Mouse (Mus musculus) megakaryocyte progenitor cell, adult 5-6 weeks (primary cell): Measurements from ENCODE around the gene Trak1. TPM values are rescaled to one million over a fixed set of nuclear protein-coding genes. Genes with fewer than 3 reads are reported as not detected.

ENCODE experiments used
- ATAC-seq: replicated peaks from 2 replicates; pipeline ENCODE4 v1.8.0; 2016; ENCODE audit warnings: mild to moderate bottlenecking, moderate TSS enrichment, inconsistent platforms; ENCODE audit not compliant: poor library complexity
- total RNA-seq, 2 experiments: library from RNA; stranded (forward) in 1 of 2; stranded (reverse) in 1 of 2; fragments of 157-497, 149-512 nt in 1 of 2; fragments of 200-1000 nt in 1 of 2; gene quantifications; 2 replicates each; pipeline versions ENCODE4 v1.2.3 to v1.2.4; 2015 to 2017

The Trak1 gene
- total RNA-seq, 2 experiments from 2014 or later, result 24.0 to 30.2 TPM

- no peak for ATAC-seq
Observed at GRCm38 (mm10) chr9:121388273-121388931, 91.1 kb downstream of the Trak1 start.

GRCm38 (mm10) chr9:121389258-121389657 lies 92.0 kb downstream of the Trak1 start:
- ATAC-seq, result no peak

GRCm38 (mm10) chr9:121391898-121392297 lies 94.6 kb downstream of the Trak1 start:
- peak; percentile 42 for ATAC-seq

GRCm38 (mm10) chr9:121392427-121392826 lies 95.1 kb downstream of the Trak1 start:
- peak; percentile 85 for ATAC-seq

- peak; percentile 60 for ATAC-seq
Observed at GRCm38 (mm10) chr9:121393104-121393503, 95.8 kb downstream of the Trak1 start.

GRCm38 (mm10) chr9:121394882-121395281 lies 97.6 kb downstream of the Trak1 start:
- no peak for ATAC-seq

- ATAC-seq, result no peak
Observed at GRCm38 (mm10) chr9:121395812-121396211, 98.5 kb downstream of the Trak1 start.

- ATAC-seq, result no peak
Observed at GRCm38 (mm10) chr9:121398100-121398760, 100.9 kb downstream of the Trak1 start.

GRCm38 (mm10) chr9:121398761-121399160 lies 101.5 kb downstream of the Trak1 start:
- ATAC-seq, result no peak

- ATAC-seq, result no peak
Observed at GRCm38 (mm10) chr9:121400608-121401007, 103.3 kb downstream of the Trak1 start.

- no peak for ATAC-seq
Observed at GRCm38 (mm10) chr9:121403157-121403671, 105.9 kb downstream of the Trak1 start.

- ATAC-seq, result no peak
Observed at GRCm38 (mm10) chr9:121403699-121404098, 106.4 kb downstream of the Trak1 start.

GRCm38 (mm10) chr9:121405088-121405681 lies 107.9 kb downstream of the Trak1 start:
- ATAC-seq, result no peak

- ATAC-seq, result no peak
Observed at GRCm38 (mm10) chr9:121405792-121406191, 108.5 kb downstream of the Trak1 start.

GRCm38 (mm10) chr9:121414237-121414636 lies 116.9 kb downstream of the Trak1 start:
- no peak for ATAC-seq

GRCm38 (mm10) chr9:121415626-121416241 lies 118.4 kb downstream of the Trak1 start:
- no peak for ATAC-seq

- no peak for ATAC-seq
Observed at GRCm38 (mm10) chr9:121416460-121416859, 119.2 kb downstream of the Trak1 start.

GRCm38 (mm10) chr9:121416872-121417637 lies 119.8 kb downstream of the Trak1 start:
- no peak for ATAC-seq

GRCm38 (mm10) chr9:121419011-121419410 lies 121.7 kb downstream of the Trak1 start:
- no peak for ATAC-seq

GRCm38 (mm10) chr9:121419573-121419972 lies 122.3 kb downstream of the Trak1 start:
- peak; percentile 47 for ATAC-seq

GRCm38 (mm10) chr9:121420817-121421216 lies 123.5 kb downstream of the Trak1 start:
- no peak for ATAC-seq
